Mouse (Mus musculus) WW6 (cell line): ENCODE measurements at regions not wholly inside any gene's neighbourhood (a gene's known extent, or its start where the extent isn't known, plus 50 kb on each side); places are given as distances from the start of the nearest gene placed in this dataset.

Source experiments
- DNase-seq: peaks from one replicate; pipeline ENCODE4 v3.0.0-alpha.2; 2013; ENCODE audit warnings: low read depth, low spot score

DNA sequence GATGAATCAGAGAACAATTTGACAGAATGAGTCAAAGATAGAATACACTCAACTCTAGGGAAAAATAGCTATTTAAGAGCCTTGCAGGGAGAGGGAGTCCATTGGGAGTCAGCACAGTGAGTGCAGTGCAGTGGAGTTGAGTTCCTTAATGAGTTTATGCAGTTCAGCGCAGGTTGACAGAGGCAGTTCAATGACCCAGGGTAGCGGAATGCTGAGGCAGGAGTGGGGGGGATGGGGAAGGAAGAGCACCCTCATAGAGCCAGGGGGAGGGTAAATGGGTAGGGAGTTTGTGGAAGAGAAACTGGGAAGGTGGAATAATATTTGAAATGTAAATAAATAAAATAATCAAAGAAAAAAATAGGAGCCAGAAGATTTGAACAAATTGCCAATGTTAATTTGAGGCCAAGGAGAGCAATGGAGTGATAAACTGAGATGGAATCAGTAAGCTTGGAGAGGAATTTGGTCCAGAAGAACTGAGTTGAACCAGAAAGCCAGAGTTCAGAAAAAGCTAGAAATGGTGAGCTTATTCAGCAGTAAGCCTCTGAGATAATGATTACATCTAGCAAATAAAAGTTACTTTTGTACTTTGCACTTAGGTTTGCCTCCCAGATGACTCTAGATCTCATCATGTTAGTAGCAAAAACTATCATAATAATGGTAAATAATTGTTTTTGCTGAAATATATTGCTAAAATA is 209.6 kb upstream of the Nrg3 start:
- DNase-seq = no peak

DNA sequence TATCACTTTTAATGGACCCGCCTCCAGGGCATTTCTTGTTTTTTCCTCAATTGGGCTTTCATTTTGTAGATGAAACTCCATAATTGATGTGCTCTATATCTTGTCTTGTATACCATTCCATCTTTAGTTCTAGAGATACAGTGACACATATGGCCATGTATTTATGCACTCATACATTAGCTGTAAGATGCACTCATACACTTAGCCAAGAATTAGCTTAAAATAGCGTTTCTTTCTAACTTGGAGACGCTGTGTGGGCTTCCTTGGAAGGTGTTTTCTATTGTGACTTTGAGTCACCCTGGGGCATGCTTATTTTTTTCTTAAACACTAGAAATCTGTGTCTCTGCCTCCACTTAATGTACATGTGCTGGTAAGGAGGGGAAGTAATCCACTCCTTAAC is 205.3 kb upstream of the Nrg3 start:
- DNase-seq = no peak

- no peak for DNase-seq
Measured at GRCm38 (mm10) chr14:39677556-39677955, 204.7 kb upstream of the Nrg3 start.

DNA sequence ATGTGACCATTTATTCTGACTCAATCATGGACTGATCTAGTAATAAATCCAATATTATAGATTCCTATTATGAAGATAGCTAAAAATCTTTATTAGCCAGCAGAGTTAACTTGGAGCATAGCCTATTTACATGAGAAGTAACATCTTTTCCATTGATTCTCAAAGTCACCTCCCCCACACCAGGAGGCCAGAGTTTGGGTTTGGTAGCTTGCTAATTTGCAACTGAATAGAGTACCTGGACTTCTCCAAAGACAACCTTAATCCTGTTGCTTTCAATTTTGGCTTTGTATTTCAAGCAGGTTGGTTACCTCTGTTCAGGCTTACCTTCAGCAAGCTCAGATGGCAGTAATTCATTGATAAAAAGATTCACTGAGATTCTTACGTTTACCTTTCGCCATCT is 165.9 kb upstream of the Nrg3 start:
- peak; percentile 7 for DNase-seq
